Mouse (Mus musculus): ENCODE data around the gene Ackr3.

DNA sequence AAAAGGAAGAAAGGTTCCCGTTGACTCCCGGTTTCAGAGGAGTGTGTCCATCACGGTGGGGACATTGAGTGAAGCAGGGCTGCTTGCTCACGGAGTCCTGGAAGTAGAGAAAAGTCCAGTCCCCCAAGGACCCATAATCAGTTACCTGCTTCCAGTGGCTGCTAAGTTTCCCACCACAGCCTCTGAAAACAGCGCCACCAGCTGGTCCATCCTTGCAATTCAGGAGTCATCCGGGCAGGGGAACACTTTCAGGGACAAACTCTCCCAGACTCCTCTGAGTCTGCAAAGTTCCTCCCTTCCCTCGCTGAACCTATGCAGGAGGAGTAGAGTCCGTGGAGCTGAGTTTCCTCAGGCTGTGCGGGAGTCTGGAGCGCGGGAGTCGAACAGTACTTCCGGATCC lies 43.9 kb upstream of the Ackr3 start:
- TF ChIP-seq CTCF (IDR thresholded peaks at IDR 0.05; ENCODE audit: low read depth), result peak; percentile 34
- TF ChIP-seq EP300 (IDR thresholded peaks at IDR 0.05; ENCODE audit: low read depth), result no peak
